Mouse (Mus musculus): ENCODE data around the gene Ugt1a6b. TPM values are rescaled to one million over a fixed set of nuclear protein-coding genes. Genes with fewer than 3 reads are reported as not detected.

Gene Ugt1a6b
- polyA plus RNA-seq, 1 experiment, result 8.5 TPM

GRCm38 (mm10) chr1:88229986-88230385 lies 126.9 kb downstream of the Ugt1a6b start:
- Histone ChIP-seq H3K27ac (ENCODE audit: insufficient read depth, low read depth, low read length) (no peak overlapping the region), H3K4me3 (ENCODE audit: insufficient read depth, low read depth, low read length) (no peak overlapping the region), H3K36me3 (ENCODE audit: control insufficient read depth, insufficient read depth, low read length) (no peaks in the 10 kb centered on the region), H3K27me3 (replicated peaks; ENCODE audit: control insufficient read depth, insufficient read depth, low read length) (no peaks in the 10 kb centered on the region), H3K4me1 (ENCODE audit: control insufficient read depth, insufficient read depth, low read length) (no peaks in the 10 kb centered on the region)
- no peak for TF ChIP-seq POLR2A (IDR thresholded peaks at IDR 0.05; ENCODE audit: low read depth, low read length)
- no peak for TF ChIP-seq CTCF (conservative IDR thresholded peaks at IDR 0.05; ENCODE audit: insufficient read depth, insufficient read length, low read depth, low read length)
- WGBS, result 83% methylated on average over 5 of the region's 5 CpGs
- no peak for DNase-seq

- Histone ChIP-seq H3K27ac (ENCODE audit: insufficient read depth, low read depth, low read length) (no peak overlapping the region), H3K36me3 (ENCODE audit: control insufficient read depth, insufficient read depth, low read length) (no peaks in the 10 kb centered on the region), H3K4me1 (ENCODE audit: control insufficient read depth, insufficient read depth, low read length) (no peaks in the 10 kb centered on the region), H3K4me3 (ENCODE audit: insufficient read depth, low read depth, low read length) (no peak overlapping the region), H3K27me3 (replicated peaks; ENCODE audit: control insufficient read depth, insufficient read depth, low read length) (no peaks in the 10 kb centered on the region)
- TF ChIP-seq POLR2A (IDR thresholded peaks at IDR 0.05; ENCODE audit: low read depth, low read length) (no peak), CTCF (conservative IDR thresholded peaks at IDR 0.05; ENCODE audit: insufficient read depth, insufficient read length, low read depth, low read length) (no peak)
- WGBS, result 71% methylated on average over 7 of the region's 7 CpGs
- DNase-seq, result no peak
Measured at GRCm38 (mm10) chr1:88230421-88230820, 127.4 kb downstream of the Ugt1a6b start.

GRCm38 (mm10) chr1:88230981-88231802 lies 128.1 kb downstream of the Ugt1a6b start:
- H3K4me3 ChIP-seq (ENCODE audit: insufficient read depth, low read depth, low read length), result no peak overlapping the region
- no peak for TF ChIP-seq CTCF (conservative IDR thresholded peaks at IDR 0.05; ENCODE audit: insufficient read depth, insufficient read length, low read depth, low read length)
- TF ChIP-seq POLR2A (IDR thresholded peaks at IDR 0.05; ENCODE audit: low read depth, low read length), result no peak
- WGBS, result 75% methylated on average over 6 of the region's 6 CpGs
- H3K27ac ChIP-seq (ENCODE audit: insufficient read depth, low read depth, low read length), result no peak overlapping the region
- no peak for DNase-seq
- no peaks in the 10 kb centered on the region for H3K36me3 ChIP-seq (ENCODE audit: control insufficient read depth, insufficient read depth, low read length)
- H3K27me3 ChIP-seq (replicated peaks; ENCODE audit: control insufficient read depth, insufficient read depth, low read length), result no peaks in the 10 kb centered on the region
- H3K4me1 ChIP-seq (ENCODE audit: control insufficient read depth, insufficient read depth, low read length), result no peaks in the 10 kb centered on the region

- no peak for TF ChIP-seq POLR2A (IDR thresholded peaks at IDR 0.05; ENCODE audit: low read depth, low read length)
- Histone ChIP-seq H3K27ac (ENCODE audit: insufficient read depth, low read depth, low read length) (no peak overlapping the region), H3K4me3 (ENCODE audit: insufficient read depth, low read depth, low read length) (no peak overlapping the region), H3K36me3 (ENCODE audit: control insufficient read depth, insufficient read depth, low read length) (no peaks in the 10 kb centered on the region), H3K4me1 (ENCODE audit: control insufficient read depth, insufficient read depth, low read length) (no peaks in the 10 kb centered on the region), H3K27me3 (replicated peaks; ENCODE audit: control insufficient read depth, insufficient read depth, low read length) (no peaks in the 10 kb centered on the region)
- DNase-seq, result no peak
- WGBS, result 68% methylated on average over 7 of the region's 7 CpGs
Measured at GRCm38 (mm10) chr1:88231803-88232499, 128.9 kb downstream of the Ugt1a6b start.

GRCm38 (mm10) chr1:88232664-88233380 lies 129.8 kb downstream of the Ugt1a6b start:
- Histone ChIP-seq H3K4me3 (ENCODE audit: insufficient read depth, low read depth, low read length) (no peak overlapping the region), H3K27me3 (replicated peaks; ENCODE audit: control insufficient read depth, insufficient read depth, low read length) (no peaks in the 10 kb centered on the region), H3K36me3 (ENCODE audit: control insufficient read depth, insufficient read depth, low read length) (no peaks in the 10 kb centered on the region), H3K27ac (ENCODE audit: insufficient read depth, low read depth, low read length) (no peak overlapping the region), H3K4me1 (ENCODE audit: control insufficient read depth, insufficient read depth, low read length) (no peaks in the 10 kb centered on the region)
- DNase-seq, result no peak
- 53% methylated on average over 3 of the region's 3 CpGs for WGBS
- no peak for TF ChIP-seq CTCF (conservative IDR thresholded peaks at IDR 0.05; ENCODE audit: insufficient read depth, insufficient read length, low read depth, low read length)
- no peak for TF ChIP-seq POLR2A (IDR thresholded peaks at IDR 0.05; ENCODE audit: low read depth, low read length)

- H3K27me3 ChIP-seq (replicated peaks; ENCODE audit: control insufficient read depth, insufficient read depth, low read length), result no peaks in the 10 kb centered on the region
- H3K36me3 ChIP-seq (ENCODE audit: control insufficient read depth, insufficient read depth, low read length), result no peaks in the 10 kb centered on the region
- no peak for DNase-seq
- 68% methylated on average over 14 of the region's 14 CpGs for whole genome bisulfite sequencing
- no peak overlapping the region for H3K4me3 ChIP-seq (ENCODE audit: insufficient read depth, low read depth, low read length)
- H3K27ac ChIP-seq (ENCODE audit: insufficient read depth, low read depth, low read length), result no peak overlapping the region
- H3K4me1 ChIP-seq (ENCODE audit: control insufficient read depth, insufficient read depth, low read length), result no peaks in the 10 kb centered on the region
- TF ChIP-seq POLR2A (IDR thresholded peaks at IDR 0.05; ENCODE audit: low read depth, low read length) (no peak), CTCF (conservative IDR thresholded peaks at IDR 0.05; ENCODE audit: insufficient read depth, insufficient read length, low read depth, low read length) (no peak)
Measured at GRCm38 (mm10) chr1:88233421-88234247, 130.6 kb downstream of the Ugt1a6b start.
